In genomic region chr5:3595693-3596398, GRCm38 (mm10) we compare ENCODE assay signal across 8 mouse cellular contexts. TPM values are rescaled to one million over a fixed set of nuclear protein-coding genes. Genes with fewer than 3 reads are reported as not detected.
DNase-seq lines count a peak whose midpoint lies in the region; ATAC-seq and TF ChIP-seq lines count a peak whose summit lies in the region.

TSS of gene Pex1 (plus strand) at chr5:3596066.

- ATAC-seq in activated CD4-positive, CD25-positive, alpha-beta regulatory T cell, adult 4 months, result peak; percentile 94

- H3K9me3 ChIP-seq in megakaryocyte, embryonic 14.5 days, result no peaks in the 10 kb centered on the region

- peak within 1 kb of the TSS; percentile 80 for H3K4me3 ChIP-seq in cortical plate, adult 2 months (ENCODE audit: insufficient read depth, low read length)
- H3K4me3 ChIP-seq in megakaryocyte, embryonic 14.5 days (replicated peaks), result peak within 1 kb of the TSS; percentile 100

- peak; percentile 91 to 92 for DNase-seq in gastrocnemius, adult 8-10 months (ENCODE audit: low spot score in 2 of 2)
- peak; percentile 89 for DNase-seq in hindlimb bud, embryonic 11.5 days (ENCODE audit: extremely low spot score, low read depth, low spot score)
- DNase-seq in left cerebral cortex, adult 8-10 months (ENCODE audit: low spot score in 2 of 2), result peak; percentile 83 to 95
- peak; percentile 97 to 98 for DNase-seq in right cerebral cortex, postnatal 10 days (ENCODE audit: low spot score in 2 of 2)
- peak; percentile 90 for DNase-seq in urinary bladder, postnatal 25 days (ENCODE audit: low spot score)

- H3K27ac ChIP-seq in cortical plate, adult 2 months (ENCODE audit: insufficient read depth, low read length), result peak within 1 kb of the TSS; percentile 80

- H3K27me3 ChIP-seq in megakaryocyte, embryonic 14.5 days (replicated peaks), result no peaks in the 10 kb centered on the region

- TF ChIP-seq CTCF in cortical plate, adult 2 months (IDR thresholded peaks at IDR 0.05; ENCODE audit: extremely low read depth, insufficient read depth, low read length), result no peak

- H3K36me3 ChIP-seq in megakaryocyte, embryonic 14.5 days (replicated peaks; ENCODE audit: low read length), result peaks cover 39% of the 10 kb centered on the region

- peaks cover 5% of the 10 kb centered on the region for H3K4me1 ChIP-seq in cortical plate, adult 2 months (ENCODE audit: control insufficient read depth, insufficient read depth, low read length)
- H3K4me1 ChIP-seq in megakaryocyte, embryonic 14.5 days, result peaks cover 53% of the 10 kb centered on the region

- peak; percentile 56 for TF ChIP-seq POLR2A in cortical plate, adult 2 months (IDR thresholded peaks at IDR 0.05; ENCODE audit: extremely low read depth, insufficient read depth, low read length)

RNA-seq across cellular contexts. Expression of gene Pex1, which starts in this region (rescaled TPM):
- polyA plus RNA-seq in activated CD4-positive, CD25-positive, alpha-beta regulatory T cell, adult 4 months (2017; shearing (Covaris generic)), result 10 to 100 TPM; 13.3 to 13.9 TPM
- 25.0 and 26.7 TPM in 2 replicates for polyA plus RNA-seq in cortical plate, adult 2 months (2012; rRNA removed)
- 1 to 10 TPM; 4.6 to 8.1 (median 7.1) TPM for total RNA-seq in gastrocnemius, adult 8-10 months (2022)
- 10 to 100 TPM; 21.3 to 31.4 (median 24.3) TPM for total RNA-seq in left cerebral cortex, adult 8-10 months (2022)
- 0.64 TPM in 1 of 2 replicates, not detected in the other for polyA plus RNA-seq in megakaryocyte, embryonic 14.5 days (2012; ENCODE audit: insufficient read depth, low replicate concordance)

Comparison
In these comparisons a context has a peak if more than half of its experiments do, and no peak if none do; other contexts are left out.
1. Peak in every context shown above with its lines: DNase-seq, ATAC-seq, H3K4me3 ChIP-seq and H3K27ac ChIP-seq.